Mouse (Mus musculus) T-helper 17 cell (primary cell): ENCODE measurements at regions not wholly inside any gene's neighbourhood (a gene's known extent, or its start where the extent isn't known, plus 50 kb on each side); places are given as distances from the start of the nearest gene placed in this dataset.

ENCODE experiments used
- in situ Hi-C, 2 experiments: fragments of 300-600 bp; cut with MboI, MseI; formaldehyde crosslinking; loops; 1 replicate in 1 of 2; 2 replicates in 1 of 2; pipeline ENCODE4 v1.15.1; 2025; ENCODE audit warnings: high pct_unique_total_duplicates in 2 of 2

GRCm38 (mm10) chr8:64343600-64343999, 137.5 kb upstream of the Tll1 start:
- in situ Hi-C loops: no loop called here

- in situ Hi-C loops: no loop called here
These were observed 136.3 kb upstream of the Tll1 start for GRCm38 (mm10) chr8:64342397-64342796.

- in situ Hi-C loops: no loop called here
These were observed 131.3 kb upstream of the Tll1 start for GRCm38 (mm10) chr8:64337356-64337755.

- in situ Hi-C loops: no loop called here
These were observed 130.5 kb upstream of the Tll1 start for GRCm38 (mm10) chr8:64336546-64336945.

GRCm38 (mm10) chr8:64335495-64335894, 129.4 kb upstream of the Tll1 start:
- in situ Hi-C loops: no loop called here

- in situ Hi-C loops: no loop called here
These were observed 117.9 kb upstream of the Tll1 start for GRCm38 (mm10) chr8:64323985-64324384.

GRCm38 (mm10) chr8:64320343-64320742, 114.3 kb upstream of the Tll1 start:
- in situ Hi-C loops: no loop called here

GRCm38 (mm10) chr8:64319220-64319820, 113.2 kb upstream of the Tll1 start:
- in situ Hi-C loops: no loop called here

GRCm38 (mm10) chr8:64318524-64319219, 112.6 kb upstream of the Tll1 start:
- in situ Hi-C loops: no loop called here

- in situ Hi-C loops: no loop called here
These were observed 111.7 kb upstream of the Tll1 start for GRCm38 (mm10) chr8:64317815-64318214.

GRCm38 (mm10) chr8:64307995-64308394, 101.9 kb upstream of the Tll1 start:
- in situ Hi-C loops: no loop called here

GRCm38 (mm10) chr8:64282806-64283205, 76.7 kb upstream of the Tll1 start:
- in situ Hi-C loops: no loop called here

- in situ Hi-C loops: no loop called here
These were observed 75.5 kb upstream of the Tll1 start for GRCm38 (mm10) chr8:64281598-64281997.

GRCm38 (mm10) chr8:64280391-64280790, 74.3 kb upstream of the Tll1 start:
- in situ Hi-C loops: no loop called here

GRCm38 (mm10) chr8:64276058-64276457, 70.0 kb upstream of the Tll1 start:
- in situ Hi-C loops: no loop called here

GRCm38 (mm10) chr8:64265304-64265945, 59.4 kb upstream of the Tll1 start:
- in situ Hi-C loops: no loop called here
